Mouse (Mus musculus): ENCODE results near the gene Fos. TPM values are rescaled to one million over a fixed set of nuclear protein-coding genes. Genes with fewer than 3 reads are reported as not detected.
"Not testable (repeated sequence)": the region's sequence is repeated elsewhere in the genome, so short reads cannot be mapped to it uniquely, and the experiment has no call there.

Gene Fos
- polyA plus RNA-seq, 1 experiment: 9.3 TPM

GRCm38 (mm10) chr12:85517339-85517738 is 43.6 kb downstream of the Fos start:
- Histone ChIP-seq H3K27ac (ENCODE audit: insufficient read depth, low read length) (no peak overlapping the region), H3K4me1 (ENCODE audit: control insufficient read depth, insufficient read depth, low read length) (peaks cover 9% of the 10 kb centered on the region), H3K4me3 (ENCODE audit: insufficient read depth, low read length) (no peak overlapping the region)
- TF ChIP-seq POLR2A (IDR thresholded peaks at IDR 0.05; ENCODE audit: low read depth, low read length) (no peak), CTCF (IDR thresholded peaks at IDR 0.05; ENCODE audit: borderline replicate concordance, insufficient read depth, low read length) (no peak)

GRCm38 (mm10) chr12:85518009-85518408 is 44.3 kb downstream of the Fos start:
- Histone ChIP-seq H3K4me3 (ENCODE audit: insufficient read depth, low read length) (no peak overlapping the region), H3K4me1 (ENCODE audit: control insufficient read depth, insufficient read depth, low read length) (peaks cover 9% of the 10 kb centered on the region), H3K27ac (ENCODE audit: insufficient read depth, low read length) (no peak overlapping the region)
- TF ChIP-seq POLR2A (IDR thresholded peaks at IDR 0.05; ENCODE audit: low read depth, low read length): no peak

GRCm38 (mm10) chr12:85519553-85519952 is 45.9 kb downstream of the Fos start:
- no peak for TF ChIP-seq CTCF (IDR thresholded peaks at IDR 0.05; ENCODE audit: borderline replicate concordance, insufficient read depth, low read length)
- TF ChIP-seq POLR2A (IDR thresholded peaks at IDR 0.05; ENCODE audit: low read depth, low read length): no peak
- H3K4me1 ChIP-seq (ENCODE audit: control insufficient read depth, insufficient read depth, low read length): peaks cover 9% of the 10 kb centered on the region
- no peak overlapping the region for H3K27ac ChIP-seq (ENCODE audit: insufficient read depth, low read length)
- H3K4me3 ChIP-seq (ENCODE audit: insufficient read depth, low read length): no peak overlapping the region

- Histone ChIP-seq H3K4me1 (ENCODE audit: control insufficient read depth, insufficient read depth, low read length) (peaks cover 10% of the 10 kb centered on the region), H3K27ac (ENCODE audit: insufficient read depth, low read length) (no peak overlapping the region), H3K4me3 (ENCODE audit: insufficient read depth, low read length) (no peak overlapping the region)
- no peak for TF ChIP-seq CTCF (IDR thresholded peaks at IDR 0.05; ENCODE audit: borderline replicate concordance, insufficient read depth, low read length)
- TF ChIP-seq POLR2A (IDR thresholded peaks at IDR 0.05; ENCODE audit: low read depth, low read length): no peak
Measured at GRCm38 (mm10) chr12:85521101-85521500, 47.4 kb downstream of the Fos start.

GRCm38 (mm10) chr12:85521673-85522072 is 48.0 kb downstream of the Fos start:
- H3K27ac ChIP-seq (ENCODE audit: insufficient read depth, low read length): no peak overlapping the region
- TF ChIP-seq CTCF (IDR thresholded peaks at IDR 0.05; ENCODE audit: borderline replicate concordance, insufficient read depth, low read length) (no peak), POLR2A (IDR thresholded peaks at IDR 0.05; ENCODE audit: low read depth, low read length) (no peak)
- H3K4me3 ChIP-seq (ENCODE audit: insufficient read depth, low read length): no peak overlapping the region
- peaks cover 15% of the 10 kb centered on the region for H3K4me1 ChIP-seq (ENCODE audit: control insufficient read depth, insufficient read depth, low read length)

- no peak overlapping the region for H3K27ac ChIP-seq (ENCODE audit: insufficient read depth, low read length)
- TF ChIP-seq CTCF (IDR thresholded peaks at IDR 0.05; ENCODE audit: borderline replicate concordance, insufficient read depth, low read length) (no peak), POLR2A (IDR thresholded peaks at IDR 0.05; ENCODE audit: low read depth, low read length) (no peak)
- H3K4me3 ChIP-seq (ENCODE audit: insufficient read depth, low read length): no peak overlapping the region
- peaks cover 22% of the 10 kb centered on the region for H3K4me1 ChIP-seq (ENCODE audit: control insufficient read depth, insufficient read depth, low read length)
Measured at GRCm38 (mm10) chr12:85522631-85523388, 49.1 kb downstream of the Fos start.

GRCm38 (mm10) chr12:85523421-85524192 is 49.9 kb downstream of the Fos start:
- H3K4me1 ChIP-seq (ENCODE audit: control insufficient read depth, insufficient read depth, low read length): peaks cover 22% of the 10 kb centered on the region
- TF ChIP-seq CTCF (IDR thresholded peaks at IDR 0.05; ENCODE audit: borderline replicate concordance, insufficient read depth, low read length) (no peak), POLR2A (IDR thresholded peaks at IDR 0.05; ENCODE audit: low read depth, low read length) (no peak)
- H3K27ac ChIP-seq (ENCODE audit: insufficient read depth, low read length): no peak overlapping the region
- no peak overlapping the region for H3K4me3 ChIP-seq (ENCODE audit: insufficient read depth, low read length)

GRCm38 (mm10) chr12:85524193-85524858 is 50.6 kb downstream of the Fos start:
- Histone ChIP-seq H3K27ac (ENCODE audit: insufficient read depth, low read length) (no peak overlapping the region), H3K4me3 (ENCODE audit: insufficient read depth, low read length) (no peak overlapping the region), H3K4me1 (ENCODE audit: control insufficient read depth, insufficient read depth, low read length) (peaks cover 21% of the 10 kb centered on the region)
- no peak for TF ChIP-seq CTCF (IDR thresholded peaks at IDR 0.05; ENCODE audit: borderline replicate concordance, insufficient read depth, low read length)
- no peak for TF ChIP-seq POLR2A (IDR thresholded peaks at IDR 0.05; ENCODE audit: low read depth, low read length)

GRCm38 (mm10) chr12:85524859-85525495 is 51.3 kb downstream of the Fos start:
- not testable (repeated sequence) for H3K27ac ChIP-seq (ENCODE audit: insufficient read depth, low read length)
- peaks cover 15% of the 10 kb centered on the region for H3K4me1 ChIP-seq (ENCODE audit: control insufficient read depth, insufficient read depth, low read length)

More at GRCm38 (mm10) chr12:85524859-85525495, 51.3 kb downstream of the Fos start:
- not testable (repeated sequence) for H3K4me3 ChIP-seq (ENCODE audit: insufficient read depth, low read length)

Other genes starting within 250 kb of the Fos start
- 13.4 and 14.4 TPM in 2 replicates for gene Mlh3, start 203.3 kb upstream of the Fos start, polyA plus RNA-seq (2011; ENCODE audit: insufficient read length, low read depth, missing spikeins)
- gene Acyp1, start 185.5 kb upstream of the Fos start, polyA plus RNA-seq (2011; ENCODE audit: insufficient read length, low read depth, missing spikeins): 16.4 and 17.7 TPM in 2 replicates
- gene Zc2hc1c, start 185.3 kb upstream of the Fos start, polyA plus RNA-seq (2011; ENCODE audit: insufficient read length, low read depth, missing spikeins): 0.32 and 0.53 TPM in 2 replicates
- gene Nek9, start 134.5 kb upstream of the Fos start, polyA plus RNA-seq (2011; ENCODE audit: insufficient read length, low read depth, missing spikeins): 59.0 and 65.8 TPM in 2 replicates
- 270 and 282 TPM in 2 replicates for gene Tmed10, start 99.0 kb upstream of the Fos start, polyA plus RNA-seq (2011; ENCODE audit: insufficient read length, low read depth, missing spikeins)
- gene Jdp2, start 125.1 kb downstream of the Fos start, polyA plus RNA-seq (2011; ENCODE audit: insufficient read length, low read depth, missing spikeins): 63.9 and 73.7 TPM in 2 replicates
- 2.1 and 2.2 TPM in 2 replicates for gene Batf, start 212.8 kb downstream of the Fos start, polyA plus RNA-seq (2011; ENCODE audit: insufficient read length, low read depth, missing spikeins)

All from embryonic fibroblast, embryonic 13.5 days (primary cell).